Comparison of ENCODE assay signal across 8 mouse cellular contexts in the genomic region with DNA sequence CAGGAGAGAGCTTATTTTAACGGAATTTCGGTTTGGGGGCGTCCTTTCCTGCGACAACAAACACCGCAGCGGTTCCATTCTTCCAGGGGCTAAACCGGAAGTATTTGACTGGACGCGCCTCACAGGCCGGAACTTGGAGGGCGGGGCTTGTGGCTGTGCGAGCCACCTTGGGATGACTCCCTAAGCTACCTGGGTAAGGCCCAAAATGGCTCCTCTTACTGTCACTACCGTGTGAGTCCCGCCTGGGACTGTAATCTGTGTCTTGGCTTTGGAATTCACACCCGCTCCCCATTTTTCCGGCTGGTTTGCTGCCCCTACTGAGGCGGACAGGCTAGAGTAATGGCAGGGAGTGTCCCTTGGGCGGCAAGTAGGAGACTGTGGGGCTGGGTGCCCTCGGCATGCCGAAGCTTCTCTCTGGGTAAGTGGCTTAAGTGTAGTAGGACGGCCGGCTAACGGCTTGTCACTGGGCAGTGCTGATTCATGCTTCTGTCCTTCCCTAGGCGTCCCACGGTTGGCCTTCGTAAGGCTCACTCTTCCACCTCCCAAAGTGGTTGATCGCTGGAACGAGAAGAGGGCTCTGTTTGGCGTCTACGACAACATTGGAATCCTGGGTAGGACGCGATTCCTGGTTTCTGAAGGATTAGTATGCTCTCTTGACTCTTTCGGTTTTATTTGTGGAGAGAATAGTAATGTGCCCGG. TPM values are rescaled to one million over a fixed set of nuclear protein-coding genes. Genes with fewer than 3 reads are reported as not detected.
DNase-seq lines count a peak whose midpoint lies in the region; ATAC-seq and TF ChIP-seq lines count a peak whose summit lies in the region.

No protein-coding gene starts in this region.

- H3K9ac ChIP-seq in embryonic facial prominence, embryonic 15.5 days, result peak overlapping the region; percentile 65
- H3K9ac ChIP-seq in kidney, embryonic 14.5 days (ENCODE audit: low read depth, low read length), result peak overlapping the region; percentile 81
- H3K9ac ChIP-seq in limb, embryonic 15.5 days, result peak overlapping the region; percentile 63

- peaks cover 40% of the 10 kb centered on the region for H3K36me3 ChIP-seq in embryonic facial prominence, embryonic 15.5 days
- H3K36me3 ChIP-seq in kidney, embryonic 14.5 days (ENCODE audit: control insufficient read depth, insufficient read depth, low read length), result peaks cover 45% of the 10 kb centered on the region
- H3K36me3 ChIP-seq in limb, embryonic 15.5 days, result peaks cover 44% of the 10 kb centered on the region

- peak; percentile 92 for ATAC-seq in embryonic facial prominence, embryonic 15.5 days (ENCODE audit: insufficient number of reproducible peaks, low FRiP score, low TSS enrichment, low read depth)
- ATAC-seq in kidney, embryonic 14.5 days (ENCODE audit: low FRiP score, low TSS enrichment), result peak; percentile 93
- ATAC-seq in limb, embryonic 15.5 days (ENCODE audit: insufficient number of reproducible peaks, low FRiP score, low TSS enrichment, low read depth), result peak; percentile 92

- peak overlapping the region; percentile 78 for H3K4me2 ChIP-seq in embryonic facial prominence, embryonic 15.5 days (replicated peaks)
- H3K4me2 ChIP-seq in kidney, embryonic 14.5 days (replicated peaks; ENCODE audit: low read depth, low read length), result peak overlapping the region; percentile 63
- H3K4me2 ChIP-seq in limb, embryonic 15.5 days, result peak overlapping the region; percentile 67

- peak; percentile 97 for DNase-seq in 416B (ENCODE audit: low read depth)
- peak; percentile 87 to 90 for DNase-seq in heart, adult 9 months (ENCODE audit: low spot score in 2 of 2)
- peak; percentile 66 to 72 for DNase-seq in monocyte, adult 2 months (ENCODE audit: low read depth in 1 of 2, low spot score in 2 of 2)
- peak; percentile 92 to 94 for DNase-seq in spleen, postnatal 36 days (ENCODE audit: low spot score in 2 of 2)

- H3K27ac ChIP-seq in bone marrow, adult 2 months (ENCODE audit: control insufficient read depth, insufficient read depth, low read depth, low read length, poor library complexity), result peak overlapping the region; percentile 98
- peak overlapping the region; percentile 100 for H3K27ac ChIP-seq in embryonic facial prominence, embryonic 15.5 days (replicated peaks)
- H3K27ac ChIP-seq in kidney, embryonic 14.5 days (ENCODE audit: low read depth, low read length), result peak overlapping the region; percentile 100
- peak overlapping the region; percentile 99 for H3K27ac ChIP-seq in limb, embryonic 15.5 days

- no peak; the same call in 1 of the 2 replicates for TF ChIP-seq POLR2A in bone marrow, adult 2 months (IDR thresholded peaks at IDR 0.05; ENCODE audit: borderline replicate concordance, control insufficient read depth, low read depth, low read length)

- no peak for TF ChIP-seq CTCF in bone marrow, adult 2 months (IDR thresholded peaks at IDR 0.05; ENCODE audit: control insufficient read depth, insufficient read depth, low read length)

- H3K4me1 ChIP-seq in bone marrow, adult 2 months (ENCODE audit: control insufficient read depth, insufficient read depth, low read length), result peaks cover 1% of the 10 kb centered on the region; the same call in 1 of the 2 replicates
- peaks cover 5% of the 10 kb centered on the region for H3K4me1 ChIP-seq in embryonic facial prominence, embryonic 15.5 days
- H3K4me1 ChIP-seq in kidney, embryonic 14.5 days (ENCODE audit: control insufficient read depth, insufficient read depth, low read length), result peaks cover 6% of the 10 kb centered on the region; the same call in 1 of the 2 replicates
- peaks cover 11% of the 10 kb centered on the region for H3K4me1 ChIP-seq in limb, embryonic 15.5 days

- H3K9me3 ChIP-seq in embryonic facial prominence, embryonic 15.5 days (replicated peaks), result no peaks in the 10 kb centered on the region
- H3K9me3 ChIP-seq in kidney, embryonic 14.5 days (ENCODE audit: control insufficient read depth, low read length), result no peaks in the 10 kb centered on the region
- H3K9me3 ChIP-seq in limb, embryonic 15.5 days, result no peaks in the 10 kb centered on the region

- no peaks in the 10 kb centered on the region for H3K27me3 ChIP-seq in embryonic facial prominence, embryonic 15.5 days
- H3K27me3 ChIP-seq in kidney, embryonic 14.5 days (ENCODE audit: control insufficient read depth, insufficient read depth, low read length), result no peaks in the 10 kb centered on the region
- H3K27me3 ChIP-seq in limb, embryonic 15.5 days, result no peaks in the 10 kb centered on the region

- peak overlapping the region; percentile 93 for H3K4me3 ChIP-seq in bone marrow, adult 2 months (replicated peaks; ENCODE audit: control insufficient read depth, low read depth, low read length)
- peak overlapping the region; percentile 80 for H3K4me3 ChIP-seq in embryonic facial prominence, embryonic 15.5 days (replicated peaks)
- H3K4me3 ChIP-seq in kidney, embryonic 14.5 days (ENCODE audit: low read length), result peak overlapping the region; percentile 79
- peak overlapping the region; percentile 74 for H3K4me3 ChIP-seq in limb, embryonic 15.5 days

- under 1% methylated on average over 34 of the region's 34 CpGs for WGBS in bone marrow, adult 2 months
- WGBS in embryonic facial prominence, embryonic 15.5 days, result under 1% methylated on average over 34 of the region's 34 CpGs
- under 1% methylated on average over 34 of the region's 34 CpGs for WGBS in kidney, embryonic 14.5 days
- WGBS in limb, embryonic 15.5 days, result under 1% methylated on average over 34 of the region's 34 CpGs

RNA-seq across cellular contexts. Expression of gene Mrpl51, which starts 0.6 kb away (rescaled TPM):
- polyA plus RNA-seq in bone marrow, adult 2 months (2011; ENCODE audit: insufficient read depth, insufficient read length, low replicate concordance, missing spikeins), result 153 and 193 TPM in 2 replicates
- polyA plus RNA-seq in embryonic facial prominence, embryonic 15.5 days (2015; fragmentation: Nextera tagmentation; extraction: Ambion mirVana), result 198 and 212 TPM in 2 replicates
- polyA plus RNA-seq in kidney, embryonic 14.5 days (2014; fragmentation: Nextera tagmentation; extraction: Ambion mirVana), result 203 and 238 TPM in 2 replicates
- 210 and 220 TPM in 2 replicates for polyA plus RNA-seq in limb, embryonic 15.5 days (2015; fragmentation: Nextera tagmentation; extraction: Ambion mirVana)

RNA-seq across cellular contexts. Expression of gene Ncapd2, which starts 0.7 kb away (rescaled TPM):
- polyA plus RNA-seq in bone marrow, adult 2 months (2011; ENCODE audit: insufficient read depth, insufficient read length, low replicate concordance, missing spikeins), result 314 and 361 TPM in 2 replicates
- 97.2 and 98.7 TPM in 2 replicates for polyA plus RNA-seq in embryonic facial prominence, embryonic 15.5 days (2015; fragmentation: Nextera tagmentation; extraction: Ambion mirVana)
- polyA plus RNA-seq in kidney, embryonic 14.5 days (2014; fragmentation: Nextera tagmentation; extraction: Ambion mirVana), result 99.6 and 150 TPM in 2 replicates
- 86.4 and 87.0 TPM in 2 replicates for polyA plus RNA-seq in limb, embryonic 15.5 days (2015; fragmentation: Nextera tagmentation; extraction: Ambion mirVana)

RNA-seq across cellular contexts. Expression of gene Vamp1, which starts 23.2 kb away (rescaled TPM):
- polyA plus RNA-seq in bone marrow, adult 2 months (2011; ENCODE audit: insufficient read depth, insufficient read length, low replicate concordance, missing spikeins), result 11.3 and 32.6 TPM in 2 replicates
- 5.2 and 5.8 TPM in 2 replicates for polyA plus RNA-seq in embryonic facial prominence, embryonic 15.5 days (2015; fragmentation: Nextera tagmentation; extraction: Ambion mirVana)
- polyA plus RNA-seq in kidney, embryonic 14.5 days (2014; fragmentation: Nextera tagmentation; extraction: Ambion mirVana), result 2.0 and 3.5 TPM in 2 replicates
- 4.8 and 4.9 TPM in 2 replicates for polyA plus RNA-seq in limb, embryonic 15.5 days (2015; fragmentation: Nextera tagmentation; extraction: Ambion mirVana)

RNA-seq across cellular contexts. Expression of gene Gapdh, which starts 25.9 kb away (rescaled TPM):
- 40.4 and 98.2 TPM in 2 replicates for polyA plus RNA-seq in bone marrow, adult 2 months (2011; ENCODE audit: insufficient read depth, insufficient read length, low replicate concordance, missing spikeins)
- polyA plus RNA-seq in embryonic facial prominence, embryonic 15.5 days (2015; fragmentation: Nextera tagmentation; extraction: Ambion mirVana), result 1,507 and 1,606 TPM in 2 replicates
- 2,196 and 2,293 TPM in 2 replicates for polyA plus RNA-seq in kidney, embryonic 14.5 days (2014; fragmentation: Nextera tagmentation; extraction: Ambion mirVana)
- 1,547 and 1,728 TPM in 2 replicates for polyA plus RNA-seq in limb, embryonic 15.5 days (2015; fragmentation: Nextera tagmentation; extraction: Ambion mirVana)

RNA-seq across cellular contexts. Expression of gene Tapbpl, which starts 39.5 kb away (rescaled TPM):
- polyA plus RNA-seq in bone marrow, adult 2 months (2011; ENCODE audit: insufficient read depth, insufficient read length, low replicate concordance, missing spikeins), result 4.1 and 6.2 TPM in 2 replicates
- 4.8 and 5.2 TPM in 2 replicates for polyA plus RNA-seq in embryonic facial prominence, embryonic 15.5 days (2015; fragmentation: Nextera tagmentation; extraction: Ambion mirVana)
- 2.0 and 4.5 TPM in 2 replicates for polyA plus RNA-seq in kidney, embryonic 14.5 days (2014; fragmentation: Nextera tagmentation; extraction: Ambion mirVana)
- polyA plus RNA-seq in limb, embryonic 15.5 days (2015; fragmentation: Nextera tagmentation; extraction: Ambion mirVana), result 4.9 and 5.7 TPM in 2 replicates

Comparison
In these comparisons a context has a peak if more than half of its experiments do, and no peak if none do; other contexts are left out.
1. Peak in every context shown above with its lines: DNase-seq, ATAC-seq, H3K4me3 ChIP-seq and H3K27ac ChIP-seq.